Mouse (Mus musculus) splenic B cell, adult 2 months (primary cell): ENCODE data around the gene Atp7a.
A peak's percentile ranks its signal among the peaks of the same experiment; 100 is the strongest.

ENCODE experiments used
- DNase-seq: peaks from one replicate; pipeline ENCODE4 v3.0.0-alpha.2; 2011; ENCODE audit warnings: low read depth, low spot score
- H3K27me3 ChIP-seq: 2 replicates; pipeline ENCODE4 v1.6.1; 2012; ENCODE audit warnings: mild to moderate bottlenecking, low read length, moderate library complexity, mixed read lengths; ENCODE audit not compliant: control insufficient read depth, poor library complexity, insufficient read depth, severe bottlenecking
- H3K36me3 ChIP-seq: 2 replicates; pipeline ENCODE4 v1.6.1; 2012; ENCODE audit warnings: mild to moderate bottlenecking, low read length, moderate library complexity, mixed read lengths; ENCODE audit not compliant: control insufficient read depth, poor library complexity, insufficient read depth, severe bottlenecking

Gene Atp7a

DNA sequence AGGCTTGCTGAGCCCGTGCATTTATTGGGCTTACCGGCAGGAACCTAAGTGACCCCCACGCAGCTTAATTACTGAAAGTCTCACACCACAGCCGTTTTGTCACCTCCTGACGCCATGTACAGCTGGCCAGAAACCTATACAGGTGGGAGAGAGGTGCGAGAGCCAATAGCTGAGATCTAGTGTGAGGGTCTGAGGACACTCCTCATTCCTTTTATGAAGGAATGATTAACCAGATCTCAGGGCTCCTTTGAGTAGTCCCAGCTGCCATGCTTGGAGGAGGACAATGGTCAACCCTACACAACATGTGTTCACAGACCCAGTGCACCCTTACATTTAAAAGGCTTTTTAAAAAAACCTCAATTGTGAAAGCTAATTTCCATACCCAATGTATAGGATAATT is 101.2 kb downstream of the Atp7a start:
- no peak for DNase-seq
- Histone ChIP-seq H3K36me3 (no peaks in the 10 kb centered on the region), H3K27me3 (no peaks in the 10 kb centered on the region)

DNA sequence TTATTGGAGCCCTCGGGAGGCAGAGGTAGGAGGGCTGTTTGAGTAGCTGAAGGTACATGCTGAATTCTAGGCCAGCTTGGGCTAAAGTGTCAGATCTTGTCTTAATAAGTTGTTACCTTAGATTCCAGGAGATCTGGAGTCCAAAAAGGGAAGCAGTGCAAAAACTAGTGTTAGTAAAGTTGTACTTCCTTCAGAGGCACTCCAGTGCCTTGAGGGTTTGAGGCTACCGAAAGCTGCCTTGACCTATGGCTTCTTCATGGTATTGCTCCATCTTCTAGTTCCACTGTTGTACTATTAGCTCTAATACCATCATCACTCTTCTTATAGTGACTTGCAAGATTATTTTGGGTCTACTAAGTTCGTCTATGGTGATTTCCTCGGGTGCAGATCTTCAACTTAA is 102.8 kb downstream of the Atp7a start:
- no peak for DNase-seq
- Histone ChIP-seq H3K27me3 (no peaks in the 10 kb centered on the region), H3K36me3 (no peaks in the 10 kb centered on the region)

DNA sequence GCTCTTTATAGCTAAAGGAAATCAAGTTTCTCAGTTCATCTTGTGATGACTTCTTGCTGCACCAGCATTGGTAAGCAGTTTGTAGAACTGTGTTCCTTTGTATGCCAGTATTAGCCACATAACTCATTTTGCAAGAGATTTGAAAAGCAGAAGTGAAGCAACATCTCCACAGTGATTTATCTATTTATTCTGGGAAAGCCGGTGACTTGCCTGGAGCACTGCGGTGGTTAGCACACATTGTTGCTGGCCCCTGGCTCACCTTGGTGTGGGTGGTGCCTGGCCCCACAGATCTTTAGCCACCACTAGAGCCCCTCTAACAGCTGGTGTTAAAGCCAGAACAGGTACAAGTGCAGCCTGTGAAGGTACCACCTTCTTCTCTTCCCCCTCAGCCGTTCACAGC is 107.8 kb downstream of the Atp7a start:
- Histone ChIP-seq H3K27me3 (no peaks in the 10 kb centered on the region), H3K36me3 (no peaks in the 10 kb centered on the region)
- no peak for DNase-seq

DNA sequence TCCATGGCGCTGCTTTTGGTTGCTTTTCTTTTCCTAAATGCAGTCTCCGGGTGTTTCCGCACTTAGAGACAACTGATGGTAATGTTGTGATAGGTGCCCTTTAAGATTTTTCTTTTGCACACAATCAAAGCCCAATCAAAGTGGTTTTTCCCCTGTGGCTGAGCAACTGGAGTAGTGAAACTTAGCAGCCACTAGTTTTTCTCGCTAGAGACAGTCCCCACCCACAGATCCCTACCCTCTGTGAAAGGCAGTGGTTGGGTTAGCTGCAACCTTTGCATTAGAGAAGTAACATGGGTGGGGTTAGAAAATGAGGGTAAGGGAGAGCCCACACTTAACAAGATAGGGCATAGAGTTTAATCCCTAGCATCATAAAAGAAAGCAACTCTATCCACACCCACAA is 108.4 kb downstream of the Atp7a start:
- peak; percentile 37 for DNase-seq
- Histone ChIP-seq H3K27me3 (no peaks in the 10 kb centered on the region), H3K36me3 (no peaks in the 10 kb centered on the region)

DNA sequence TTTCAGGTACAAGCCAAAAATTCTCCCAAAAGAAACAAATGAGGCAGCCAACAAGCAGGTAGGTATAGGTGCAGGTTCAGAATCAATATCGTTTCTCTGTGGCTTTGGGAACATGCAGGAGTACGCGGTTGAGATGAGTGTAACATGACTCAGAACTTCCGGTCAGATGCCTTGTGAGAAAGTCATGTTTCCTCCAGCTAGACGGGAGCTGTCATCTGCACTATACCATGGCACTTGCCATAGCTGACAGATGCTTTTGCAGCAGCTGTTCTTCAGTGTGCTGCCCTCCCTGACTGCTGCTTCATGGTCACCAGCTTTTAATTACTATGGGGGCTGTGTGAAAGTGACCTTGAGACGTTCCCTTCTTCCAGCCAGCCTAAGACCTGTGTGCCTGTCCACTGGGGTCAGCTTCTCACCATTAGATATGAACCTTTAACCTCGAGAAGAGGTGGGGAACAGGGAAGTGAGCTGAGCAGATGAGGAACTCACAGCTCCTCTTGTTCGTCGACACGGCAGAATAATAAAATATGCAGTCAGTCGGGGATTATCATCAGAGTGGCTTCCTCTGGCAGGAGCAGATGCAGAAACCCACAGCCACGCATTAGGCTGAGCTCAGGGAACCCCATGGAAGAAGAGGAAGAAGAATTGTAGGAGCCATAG is 109.0 kb downstream of the Atp7a start:
- peak; percentile 44 for DNase-seq
- Histone ChIP-seq H3K27me3 (no peaks in the 10 kb centered on the region), H3K36me3 (no peaks in the 10 kb centered on the region)

DNA sequence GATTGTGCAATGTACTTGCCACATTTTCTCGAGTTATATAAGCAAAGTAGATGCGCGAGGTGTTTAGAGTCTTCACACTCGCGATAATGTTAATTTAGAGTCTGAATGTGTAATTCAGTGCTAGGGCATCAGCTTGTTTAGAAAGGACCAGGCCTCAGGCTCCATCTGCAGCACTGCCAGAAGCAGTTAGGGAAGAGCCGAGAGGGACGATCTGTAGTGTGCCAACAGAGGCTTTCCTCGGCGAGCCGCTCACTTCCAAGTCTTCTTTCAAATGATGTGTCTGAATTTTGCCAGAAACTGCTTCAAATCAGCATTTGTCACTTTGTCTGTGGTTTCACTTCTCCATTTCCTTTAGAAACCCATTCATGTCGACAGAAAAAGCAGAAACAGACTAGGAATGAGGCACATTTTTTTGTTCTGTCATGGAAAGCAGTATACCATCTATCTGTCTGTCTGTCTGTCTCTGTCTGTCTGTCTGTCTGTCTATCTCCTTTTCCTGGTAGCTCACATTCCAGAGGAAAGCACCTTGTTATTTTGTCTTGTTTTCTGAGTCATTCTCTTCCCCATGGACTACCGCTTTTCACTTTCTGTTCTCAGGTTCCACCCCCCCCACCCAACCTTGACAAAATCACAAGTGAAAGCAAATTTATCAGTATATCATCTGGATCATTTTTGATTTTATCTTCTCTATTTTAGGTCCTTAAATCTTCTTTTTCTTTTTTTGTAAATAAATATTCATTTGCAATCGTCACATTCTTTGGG is 112.4 kb downstream of the Atp7a start:
- Histone ChIP-seq H3K36me3 (no peaks in the 10 kb centered on the region), H3K27me3 (no peaks in the 10 kb centered on the region)
- peak; percentile 70 for DNase-seq

DNA sequence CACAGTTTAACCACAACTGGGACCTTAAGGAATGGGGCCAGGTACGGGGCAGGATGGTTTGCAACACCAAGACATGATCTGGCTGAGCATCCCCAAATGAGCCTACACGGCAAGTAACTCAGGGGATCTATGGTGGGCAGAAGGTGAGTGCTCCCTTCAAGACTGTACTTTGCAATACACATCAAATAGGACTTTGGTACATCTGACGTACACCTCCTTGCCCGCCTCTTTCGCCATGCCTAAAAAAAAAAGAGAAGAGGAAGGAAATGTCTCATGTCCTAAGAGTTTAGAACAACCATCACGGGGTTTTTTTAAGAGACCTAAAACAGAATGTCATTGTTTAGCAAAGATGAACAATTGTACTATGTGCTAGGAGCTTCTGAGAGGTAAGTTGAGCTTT is 115.9 kb downstream of the Atp7a start, which contains the start of gene Tlr13:
Gene Tlr13, plus strand, starts transcription at position 269 of the 400 bp plus-strand sequence.
- DNase-seq: no peak
- H3K27me3 ChIP-seq: no peaks in the 10 kb centered on the region
- H3K36me3 ChIP-seq: no peaks in the 10 kb centered on the region

DNA sequence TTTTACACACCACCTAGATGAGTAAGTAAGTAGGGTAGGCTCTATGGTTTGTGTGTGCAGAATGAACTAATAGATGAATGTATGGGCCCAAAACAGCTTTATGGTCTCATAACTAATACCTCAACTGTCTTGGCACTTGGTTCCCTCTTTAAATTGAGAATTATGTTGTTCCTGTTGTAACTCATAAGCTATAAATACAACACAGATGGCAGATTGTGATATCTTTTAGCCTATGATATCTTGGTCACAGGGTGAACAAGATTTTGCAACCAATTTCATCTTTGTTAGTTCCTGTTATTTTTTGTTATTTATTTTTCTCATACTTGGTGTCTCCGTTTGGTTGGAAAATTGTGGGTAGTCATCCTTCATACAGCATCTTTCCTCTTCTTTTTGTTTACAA is 121.1 kb downstream of the Atp7a start:
- H3K36me3 ChIP-seq: no peaks in the 10 kb centered on the region
- no peak for DNase-seq
- no peaks in the 10 kb centered on the region for H3K27me3 ChIP-seq

DNA sequence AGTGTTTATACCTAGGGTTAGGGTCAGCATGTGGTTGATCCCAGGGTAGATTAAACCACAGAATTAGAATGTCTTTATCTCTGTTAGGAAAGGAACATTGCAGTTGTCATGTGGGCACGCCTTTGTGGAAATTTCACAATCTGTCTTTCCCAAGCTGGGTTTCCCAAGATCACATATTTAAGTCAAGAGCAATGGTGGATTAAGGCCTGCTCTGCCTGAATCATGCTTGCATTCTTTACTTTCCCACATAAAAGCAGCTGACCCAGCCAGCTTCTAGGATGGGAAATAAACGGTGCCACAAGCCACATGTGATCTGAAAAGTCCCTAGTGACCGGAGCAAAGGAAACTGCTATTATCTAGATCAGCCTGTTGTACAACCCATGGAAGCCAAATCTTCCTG is 122.4 kb downstream of the Atp7a start:
- Histone ChIP-seq H3K27me3 (no peaks in the 10 kb centered on the region), H3K36me3 (no peaks in the 10 kb centered on the region)
- DNase-seq: no peak

DNA sequence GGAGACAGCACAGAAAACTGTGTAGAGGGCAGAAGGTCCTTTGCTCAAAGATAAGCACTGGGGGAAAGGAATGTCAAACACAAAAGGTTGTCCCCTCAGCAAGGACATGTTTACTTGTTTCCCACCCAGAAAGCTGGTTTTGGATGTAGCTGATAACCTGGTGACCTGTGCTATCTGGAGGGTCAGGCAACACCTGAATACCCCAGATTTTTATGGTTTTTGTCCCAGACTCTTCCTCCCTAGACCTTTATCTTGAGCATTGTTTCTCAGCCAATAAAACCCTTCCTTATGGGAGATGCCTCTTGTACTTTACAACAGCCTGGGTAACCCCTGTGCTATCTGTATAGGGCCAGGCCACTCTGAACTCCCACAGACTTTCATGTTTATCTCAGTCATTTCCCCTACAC is 127.1 kb downstream of the Atp7a start:
- no peak for DNase-seq
- Histone ChIP-seq H3K27me3 (no peaks in the 10 kb centered on the region), H3K36me3 (no peaks in the 10 kb centered on the region)

DNA sequence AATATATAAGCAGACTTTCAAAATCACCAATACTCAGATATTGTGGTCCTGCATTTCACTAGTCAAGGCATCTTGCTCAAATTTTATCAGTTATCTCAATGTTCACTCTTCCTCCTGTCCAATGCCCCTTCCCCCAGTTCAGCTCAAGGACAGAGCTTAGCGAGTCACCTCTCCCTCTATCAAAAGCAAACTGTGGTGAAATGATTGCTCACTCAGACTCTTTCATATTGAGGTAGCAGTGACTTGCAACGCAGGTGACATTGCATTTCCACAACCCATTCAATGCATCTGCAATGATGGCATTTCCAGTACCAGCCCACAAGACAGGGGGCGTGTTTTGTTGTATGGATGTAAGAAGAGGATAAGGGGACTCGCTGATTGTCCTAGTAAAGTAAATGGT is 128.8 kb downstream of the Atp7a start:
- H3K36me3 ChIP-seq: no peaks in the 10 kb centered on the region
- no peaks in the 10 kb centered on the region for H3K27me3 ChIP-seq
- DNase-seq: no peak

DNA sequence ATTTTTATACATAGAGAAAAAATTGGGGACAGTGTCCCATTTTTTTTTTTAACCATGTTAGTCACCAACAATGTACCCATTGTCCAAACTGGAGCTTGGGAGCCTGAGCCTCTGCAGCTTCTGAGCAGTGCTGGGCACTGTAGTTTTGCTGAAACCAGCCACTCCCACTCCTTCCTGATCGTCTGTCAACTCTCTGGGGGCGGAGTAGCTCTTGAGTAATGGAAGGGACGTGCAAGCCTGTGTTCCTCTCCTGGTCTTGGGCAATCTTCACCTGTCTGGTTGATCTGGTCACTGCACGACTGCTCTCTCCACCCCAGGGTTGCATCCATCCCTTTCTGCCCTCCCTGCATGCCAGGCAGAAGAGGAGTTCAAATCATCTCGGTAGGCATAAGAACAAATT is 136.9 kb downstream of the Atp7a start:
- no peaks in the 10 kb centered on the region for H3K36me3 ChIP-seq
- DNase-seq: no peak
- no peaks in the 10 kb centered on the region for H3K27me3 ChIP-seq

DNA sequence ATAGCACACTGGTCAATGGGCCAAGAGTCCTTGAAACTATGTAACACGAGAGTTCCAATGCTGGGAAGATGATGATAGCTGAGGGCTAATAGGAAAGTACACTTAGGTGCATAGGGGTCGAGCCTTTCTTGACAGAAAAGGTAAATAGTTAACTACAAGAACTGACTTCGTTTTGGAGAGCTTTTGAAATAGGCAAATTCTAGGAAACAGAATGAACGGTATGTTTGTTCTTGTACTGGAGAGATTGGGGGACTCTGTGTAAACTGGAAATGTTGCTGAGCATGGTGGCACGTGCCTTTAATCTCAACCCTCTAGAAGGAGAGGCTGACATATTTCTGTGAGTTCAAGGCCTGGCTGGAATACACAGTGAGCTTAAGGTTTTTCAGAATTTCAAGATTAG is 137.5 kb downstream of the Atp7a start:
- H3K27me3 ChIP-seq: no peaks in the 10 kb centered on the region
- H3K36me3 ChIP-seq: no peaks in the 10 kb centered on the region
- no peak for DNase-seq

DNA sequence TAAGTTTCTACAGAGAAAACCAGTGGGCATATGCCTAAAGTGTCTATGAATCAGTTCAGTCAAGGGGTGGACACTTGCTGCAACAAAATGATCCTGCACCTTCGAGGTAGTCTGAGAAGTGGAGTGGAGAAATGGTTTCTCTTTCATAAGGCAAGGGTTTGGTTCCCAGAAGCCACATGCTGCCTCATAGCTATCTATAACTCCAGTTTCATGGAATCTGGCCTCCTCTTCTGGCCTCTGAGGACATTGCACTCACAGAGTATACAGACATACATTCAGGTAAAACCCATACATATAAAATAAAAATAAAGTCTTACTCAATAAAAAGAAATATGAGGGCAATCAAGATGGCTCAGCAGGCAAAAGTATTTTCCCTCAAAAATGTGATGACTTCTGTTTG is 138.0 kb downstream of the Atp7a start:
- H3K36me3 ChIP-seq: no peaks in the 10 kb centered on the region
- H3K27me3 ChIP-seq: no peaks in the 10 kb centered on the region
- DNase-seq: peak; percentile 50

DNA sequence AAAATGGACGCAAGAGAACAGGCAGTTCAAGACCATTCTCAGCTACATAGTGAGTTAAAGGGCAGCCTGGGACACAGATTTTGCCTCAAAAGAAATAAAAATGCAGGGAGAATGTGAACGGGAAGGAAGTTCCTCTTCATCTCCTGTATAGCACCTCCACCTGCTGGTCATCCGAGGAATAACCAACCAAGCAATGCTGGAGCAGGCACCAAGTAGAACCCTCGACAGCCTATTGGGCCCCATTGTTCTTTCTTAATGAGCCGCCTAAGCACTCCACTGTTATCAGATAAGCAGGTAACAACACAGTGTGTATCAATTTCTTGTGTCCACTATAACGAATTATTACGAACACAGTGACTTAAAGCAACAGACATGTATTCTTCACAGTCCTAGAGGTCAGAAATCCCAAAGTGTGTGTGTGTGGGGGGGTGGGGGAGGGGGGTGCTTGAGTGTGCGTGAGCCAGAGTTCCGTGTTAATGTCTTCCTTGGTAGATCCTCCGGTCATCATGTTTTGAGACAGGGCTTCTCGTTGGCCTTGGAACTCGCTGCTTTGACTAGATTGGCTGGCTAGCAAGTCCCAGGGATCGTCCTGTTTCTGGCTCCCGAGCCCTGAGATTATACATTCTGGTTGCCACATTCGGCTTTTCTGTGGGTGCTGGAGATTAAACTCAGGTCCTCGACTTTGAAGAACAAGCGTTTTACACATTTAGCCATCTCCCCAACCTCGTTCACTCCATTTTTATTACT is 144.2 kb downstream of the Atp7a start:
- peak; percentile 83 for DNase-seq
- H3K27me3 ChIP-seq: no peaks in the 10 kb centered on the region; the same call in 1 of the 2 replicates
- H3K36me3 ChIP-seq: no peaks in the 10 kb centered on the region
